Mouse (Mus musculus): ENCODE results near the gene Sipa1l3.

- TF ChIP-seq CTCF (IDR thresholded peaks at IDR 0.05; ENCODE audit: extremely low read depth, insufficient read depth, low read length) (no peak), POLR2A (IDR thresholded peaks at IDR 0.05; ENCODE audit: extremely low read depth, insufficient read depth, low read length) (no peak)
Measured at GRCm38 (mm10) chr7:29480183-29480582, 38.3 kb downstream of the Sipa1l3 start.

Measured in cortical plate, adult 2 months (tissue).